Mouse (Mus musculus) testis, adult 2 months (tissue): ENCODE measurements around the gene Pitpnm1. TPM values are rescaled to one million over a fixed set of nuclear protein-coding genes. Genes with fewer than 3 reads are reported as not detected.

Source experiments
- H3K27ac ChIP-seq: fragments of 200-500 bp; 2 replicates; pipeline ENCODE4 v1.5.1; 2012; ENCODE audit warnings: low read depth, low read length; ENCODE audit not compliant: control insufficient read depth, insufficient read depth
- H3K27me3 ChIP-seq: fragments of 200-500 bp; 2 replicates; pipeline ENCODE4 v1.6.1; 2012; ENCODE audit warnings: mild to moderate bottlenecking, low read length, moderate library complexity; ENCODE audit not compliant: control insufficient read depth, insufficient read depth
- H3K36me3 ChIP-seq: fragments of 200-500 bp; 2 replicates; pipeline ENCODE4 v1.6.1; 2012; ENCODE audit warnings: mild to moderate bottlenecking, low read length; ENCODE audit not compliant: control insufficient read depth, insufficient read depth
- H3K4me1 ChIP-seq: fragments of 200-500 bp; 2 replicates; pipeline ENCODE4 v1.6.1; 2012; ENCODE audit warnings: low read length; ENCODE audit not compliant: control insufficient read depth, insufficient read depth
- H3K4me3 ChIP-seq: fragments of 200-500 bp; 2 replicates; pipeline ENCODE4 v1.5.1; 2012; ENCODE audit warnings: low read depth, mild to moderate bottlenecking, low read length, moderate library complexity, mixed read lengths; ENCODE audit not compliant: control insufficient read depth
- CTCF ChIP-seq: fragments of 200-500 bp; IDR thresholded peaks from 2 replicates; pipeline ENCODE4 v1.5.1; 2012; ENCODE audit warnings: low read depth, mild to moderate bottlenecking, inconsistent platforms, low read length, moderate library complexity; ENCODE audit not compliant: control insufficient read depth, insufficient read depth, insufficient replicate concordance
- POLR2A ChIP-seq: fragments of 200-500 bp; IDR thresholded peaks from 2 replicates; pipeline ENCODE4 v1.6.1; 2012; ENCODE audit warnings: low read depth, mild to moderate bottlenecking, inconsistent platforms, low read length, moderate library complexity; ENCODE audit not compliant: control insufficient read depth
- polyA plus RNA-seq: library from polyadenylated mRNA; depleted of rRNA; stranded (reverse); fragments of >200 nt; gene quantifications from 2 replicates; pipeline ENCODE4 v1.2.3, GENCODE M21; 2012

Pitpnm1 gene
- polyA plus RNA-seq, 1 experiment: 31.9 TPM

GRCm38 (mm10) chr19:4144550-4145498 is 45.0 kb downstream of the Pitpnm1 start:
- H3K4me1 ChIP-seq: peaks cover 14% of the 10 kb centered on the region
- TF ChIP-seq POLR2A: no peak
- no peak for TF ChIP-seq CTCF
- H3K36me3 ChIP-seq: no peaks in the 10 kb centered on the region
- H3K27ac ChIP-seq: no peak overlapping the region
- H3K4me3 ChIP-seq: no peak overlapping the region
- no peaks in the 10 kb centered on the region for H3K27me3 ChIP-seq

- H3K4me3 ChIP-seq: no peak overlapping the region
- no peak overlapping the region for H3K27ac ChIP-seq
- no peaks in the 10 kb centered on the region for H3K27me3 ChIP-seq
- no peaks in the 10 kb centered on the region for H3K36me3 ChIP-seq
- peaks cover 17% of the 10 kb centered on the region for H3K4me1 ChIP-seq
- no peak for TF ChIP-seq CTCF
- TF ChIP-seq POLR2A: no peak
Observed at GRCm38 (mm10) chr19:4145936-4146335, 46.1 kb downstream of the Pitpnm1 start.

- no peak overlapping the region for H3K27ac ChIP-seq
- TF ChIP-seq CTCF (no peak), POLR2A (no peak)
- no peak overlapping the region for H3K4me3 ChIP-seq
- no peaks in the 10 kb centered on the region for H3K36me3 ChIP-seq
- no peaks in the 10 kb centered on the region for H3K27me3 ChIP-seq
- peaks cover 17% of the 10 kb centered on the region for H3K4me1 ChIP-seq
Observed at GRCm38 (mm10) chr19:4146366-4147021, 46.7 kb downstream of the Pitpnm1 start.

- peaks cover 17% of the 10 kb centered on the region for H3K4me1 ChIP-seq
- no peak overlapping the region for H3K4me3 ChIP-seq
- no peak for TF ChIP-seq CTCF
- TF ChIP-seq POLR2A: no peak
- no peaks in the 10 kb centered on the region for H3K27me3 ChIP-seq
- H3K36me3 ChIP-seq: no peaks in the 10 kb centered on the region
- no peak overlapping the region for H3K27ac ChIP-seq
Observed at GRCm38 (mm10) chr19:4147022-4147405, 47.2 kb downstream of the Pitpnm1 start.

GRCm38 (mm10) chr19:4147782-4148490 is 48.1 kb downstream of the Pitpnm1 start:
- H3K36me3 ChIP-seq: no peaks in the 10 kb centered on the region
- H3K4me1 ChIP-seq: peaks cover 17% of the 10 kb centered on the region
- no peaks in the 10 kb centered on the region for H3K27me3 ChIP-seq
- 0 out of 2 replicates have a peak overlapping the region, but pooled peaks have one; percentile 9 for H3K27ac ChIP-seq
- H3K4me3 ChIP-seq: peak overlapping the region; percentile 85
- TF ChIP-seq CTCF (no peak), POLR2A (no peak)

GRCm38 (mm10) chr19:4148491-4148806 is 48.7 kb downstream of the Pitpnm1 start, which contains the start of gene Coro1b:
Coro1b (plus strand) TSS chr19:4148619.
- Histone ChIP-seq H3K27me3 (no peaks in the 10 kb centered on the region), H3K4me3 (peak within 1 kb of the TSS; percentile 85), H3K4me1 (peaks cover 17% of the 10 kb centered on the region), H3K36me3 (no peaks in the 10 kb centered on the region), H3K27ac (0 out of 2 replicates have a peak within 1 kb of the TSS, but pooled peaks have one; percentile 9)
- TF ChIP-seq POLR2A (peak; percentile 68), CTCF (no peak)

- Histone ChIP-seq H3K4me1 (peaks cover 17% of the 10 kb centered on the region), H3K36me3 (no peaks in the 10 kb centered on the region), H3K27me3 (no peaks in the 10 kb centered on the region), H3K4me3 (peak overlapping the region; percentile 85), H3K27ac (no peak overlapping the region)
- no peak for TF ChIP-seq CTCF
- no peak for TF ChIP-seq POLR2A
Observed at GRCm38 (mm10) chr19:4148819-4149218, 49.0 kb downstream of the Pitpnm1 start.
